Mouse (Mus musculus) spleen, adult 2 months (tissue): Measurements from ENCODE around the gene Rps27l. TPM values are rescaled to one million over a fixed set of nuclear protein-coding genes. Genes with fewer than 3 reads are reported as not detected.
A peak's percentile ranks its signal among the peaks of the same experiment; 100 is the strongest.

Experiments
- DNase-seq, 2 experiments: peaks; one replicate each; pipeline versions ENCODE4 v3.0.0 to v3.0.0-alpha.2; 2012 to 2021; ENCODE audit warnings: low spot score in 2 of 2, low read depth in 1 of 2
- H3K27ac ChIP-seq: fragments of 200-500 bp; 2 replicates; pipeline ENCODE4 v1.5.1; 2012; ENCODE audit warnings: low read length, inconsistent platforms; ENCODE audit not compliant: insufficient read depth
- H3K27me3 ChIP-seq: fragments of 200-500 bp; 2 replicates; pipeline ENCODE4 v1.6.1; 2012; ENCODE audit warnings: mild to moderate bottlenecking, moderate library complexity, low read length, inconsistent platforms; ENCODE audit not compliant: control insufficient read depth, insufficient read depth
- H3K36me3 ChIP-seq: fragments of 200-500 bp; 2 replicates; pipeline ENCODE4 v1.6.1; 2012; ENCODE audit warnings: mild to moderate bottlenecking, low read length, inconsistent platforms; ENCODE audit not compliant: control insufficient read depth, insufficient read depth
- H3K4me1 ChIP-seq: fragments of 200-500 bp; 2 replicates; pipeline ENCODE4 v1.6.1; 2011; ENCODE audit warnings: inconsistent platforms; ENCODE audit not compliant: control insufficient read depth, insufficient read depth, insufficient read length
- H3K4me3 ChIP-seq: fragments of 200-500 bp; 2 replicates; pipeline ENCODE4 v1.5.1; 2011; ENCODE audit warnings: mild to moderate bottlenecking, inconsistent platforms; ENCODE audit not compliant: insufficient read depth, insufficient read length; ENCODE audit errors: extremely low read depth
- CTCF ChIP-seq: fragments of 200-500 bp; IDR thresholded peaks from 2 replicates; pipeline ENCODE4 v1.5.1; 2011; ENCODE audit warnings: mild to moderate bottlenecking, inconsistent platforms; ENCODE audit not compliant: insufficient read depth, insufficient read length, insufficient replicate concordance; ENCODE audit errors: extremely low read depth
- POLR2A ChIP-seq: fragments of 200-500 bp; IDR thresholded peaks from 2 replicates; pipeline ENCODE4 v1.6.1; 2011; ENCODE audit warnings: low read depth, low read length, inconsistent platforms
- WGBS: fragments of 180-500 bp; shearing (Covaris S2); methylation state at CpG from one replicate; pipeline ENCODE4 v1.1.7; 2018; 5-methylcytosine and 5-hydroxymethylcytosine counted together
- polyA plus RNA-seq: library from polyadenylated mRNA; depleted of rRNA; stranded (reverse); fragments of >200 nt; gene quantifications from 2 replicates; pipeline ENCODE4 v1.2.3, GENCODE M21; 2012

Rps27l gene
- polyA plus RNA-seq, 1 experiment = 11.4 TPM

GRCm38 (mm10) chr9:66933869-66934808, 11.7 kb upstream of the Rps27l start:
- Histone ChIP-seq H3K27me3 (no peaks in the 10 kb centered on the region), H3K36me3 (no peaks in the 10 kb centered on the region), H3K4me1 (no peaks in the 10 kb centered on the region), H3K27ac (no peak overlapping the region), H3K4me3 (no peak overlapping the region)
- no peak for DNase-seq
- 91% methylated on average over 19 of the region's 19 CpGs for WGBS
- TF ChIP-seq CTCF (no peak), POLR2A (no peak)

DNA sequence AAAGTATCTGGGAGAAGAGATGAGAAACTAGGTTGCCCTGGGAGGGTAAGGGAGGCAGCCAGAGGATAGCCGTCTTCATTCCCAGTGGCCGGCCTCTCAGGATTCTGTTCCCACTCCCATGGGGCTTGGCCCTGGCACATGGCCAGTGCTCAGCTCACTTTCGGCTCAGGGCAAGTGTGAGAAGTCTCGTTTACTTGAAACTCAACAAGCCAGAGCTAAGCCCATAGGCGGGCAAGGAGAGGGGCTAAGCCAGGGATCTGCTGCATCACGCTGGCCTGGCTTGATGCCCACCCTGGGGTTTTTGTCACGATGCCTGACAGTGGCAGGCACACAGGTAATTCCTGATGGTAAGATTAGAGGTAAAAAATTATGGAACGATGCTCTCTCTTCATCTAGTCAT, 8.4 kb upstream of the Rps27l start:
- Histone ChIP-seq H3K4me3 (no peak overlapping the region), H3K27me3 (no peaks in the 10 kb centered on the region)
- 63% methylated on average over 8 of the region's 8 CpGs for WGBS

DNA sequence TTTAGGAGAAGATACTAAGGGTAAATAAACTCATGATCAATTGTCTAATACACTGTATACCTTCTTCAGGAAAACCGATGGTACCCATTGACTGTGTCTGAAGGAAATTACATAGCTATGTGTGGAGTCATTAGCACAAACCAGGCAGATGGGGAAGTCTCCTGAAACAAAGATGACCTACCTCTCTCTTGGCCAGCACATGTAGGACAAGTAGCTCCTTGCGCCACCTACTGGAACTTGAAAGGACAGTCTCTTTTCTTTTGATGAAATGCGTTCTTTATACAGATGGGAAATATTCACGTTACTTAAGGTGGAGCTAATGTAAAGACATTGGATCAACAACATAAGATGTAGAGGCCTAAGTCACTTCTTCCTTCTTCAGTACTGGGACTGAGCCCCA, 7.0 kb upstream of the Rps27l start:
- H3K4me1 ChIP-seq = no peaks in the 10 kb centered on the region
- DNase-seq = peak; percentile 38 to 59
- no peaks in the 10 kb centered on the region for H3K36me3 ChIP-seq
- H3K27me3 ChIP-seq = no peaks in the 10 kb centered on the region
- H3K27ac ChIP-seq = no peak overlapping the region
- peak; percentile 53; the same call in 1 of the 2 replicates for TF ChIP-seq CTCF
- no peak for TF ChIP-seq POLR2A
- WGBS = 1% methylated on average over 4 of the region's 4 CpGs
- no peak overlapping the region for H3K4me3 ChIP-seq

More for the DNA sequence above, 8.4 kb upstream of the Rps27l start:
- TF ChIP-seq POLR2A (no peak), CTCF (no peak)
- DNase-seq = no peak
- no peaks in the 10 kb centered on the region for H3K36me3 ChIP-seq
- H3K27ac ChIP-seq = no peak overlapping the region
- no peaks in the 10 kb centered on the region for H3K4me1 ChIP-seq

GRCm38 (mm10) chr9:66945161-66945560, 725 bp upstream of the Rps27l start:
- Histone ChIP-seq H3K36me3 (peaks cover 9% of the 10 kb centered on the region), H3K27ac (peak overlapping the region; percentile 91), H3K27me3 (no peaks in the 10 kb centered on the region), H3K4me1 (peaks cover 2% of the 10 kb centered on the region; the same call in 1 of the 2 replicates), H3K4me3 (peak overlapping the region; percentile 68)
- TF ChIP-seq CTCF (no peak), POLR2A (no peak)
- 12% methylated on average over 4 of the region's 4 CpGs for WGBS
- DNase-seq = no peak

DNA sequence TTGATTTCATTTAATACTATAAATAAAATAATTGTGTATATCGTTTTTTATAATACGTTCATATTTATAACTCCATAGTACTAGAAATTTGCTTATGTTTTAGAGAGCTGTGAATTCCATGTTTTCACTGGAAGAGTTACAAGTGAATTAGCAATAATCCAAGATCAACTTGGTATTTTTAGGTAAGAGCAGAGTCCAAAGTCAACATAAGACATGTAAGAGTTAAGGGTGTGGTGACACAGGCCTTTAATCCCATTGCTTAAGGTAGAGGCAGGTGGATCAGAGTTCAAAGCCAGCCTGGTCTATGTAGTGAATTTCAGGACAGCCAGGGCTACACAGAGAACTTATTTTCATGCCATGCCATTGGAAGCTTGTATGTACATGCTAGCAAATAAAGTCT, 2.6 kb downstream of the Rps27l start:
- TF ChIP-seq POLR2A (no peak), CTCF (no peak)

GRCm38 (mm10) chr9:66952321-66952720, 6.4 kb downstream of the Rps27l start:
- no peaks in the 10 kb centered on the region for H3K27me3 ChIP-seq
- no peak overlapping the region for H3K4me3 ChIP-seq
- no peak for DNase-seq
- H3K4me1 ChIP-seq = no peaks in the 10 kb centered on the region
- H3K27ac ChIP-seq = no peak overlapping the region
- peaks cover 16% of the 10 kb centered on the region for H3K36me3 ChIP-seq
- 88% methylated on average over 8 of the region's 8 CpGs for WGBS
- no peak for TF ChIP-seq POLR2A
- TF ChIP-seq CTCF = no peak

More for the DNA sequence above, 2.6 kb downstream of the Rps27l start:
- H3K4me1 ChIP-seq = peaks cover 2% of the 10 kb centered on the region; the same call in 1 of the 2 replicates
- DNase-seq = no peak
- H3K36me3 ChIP-seq = peaks cover 9% of the 10 kb centered on the region
- no peaks in the 10 kb centered on the region for H3K27me3 ChIP-seq
- 97% methylated on average over 2 of the region's 2 CpGs for WGBS
- no peak overlapping the region for H3K4me3 ChIP-seq
- no peak overlapping the region for H3K27ac ChIP-seq

DNA sequence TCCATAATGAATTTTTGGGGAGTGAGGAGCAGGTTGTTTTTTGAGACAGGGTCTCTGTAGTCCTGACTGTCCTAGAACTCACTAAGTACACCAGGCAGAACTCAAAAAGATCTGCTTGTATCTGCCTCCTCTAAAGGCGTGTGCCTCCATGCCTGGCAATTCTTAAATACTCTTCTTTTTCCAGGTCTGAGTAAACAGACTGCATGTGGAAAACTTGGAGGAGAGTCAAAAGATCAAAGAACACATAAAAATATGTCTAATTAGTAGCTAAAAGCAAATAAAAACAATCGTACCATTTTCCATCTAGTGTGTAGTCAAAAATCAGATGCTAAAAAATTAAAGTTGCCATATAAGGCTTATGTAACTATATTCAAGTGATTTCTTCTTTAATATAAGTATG, 7.0 kb downstream of the Rps27l start:
- TF ChIP-seq CTCF = no peak
- no peak for TF ChIP-seq POLR2A
- H3K36me3 ChIP-seq = peaks cover 13% of the 10 kb centered on the region
- H3K27ac ChIP-seq = no peak overlapping the region

More for the DNA sequence above, 7.0 kb downstream of the Rps27l start:
- no peak for DNase-seq
- Histone ChIP-seq H3K4me1 (no peaks in the 10 kb centered on the region), H3K27me3 (no peaks in the 10 kb centered on the region), H3K4me3 (no peak overlapping the region)
- WGBS = 89% methylated on average over 2 of the region's 2 CpGs
